Mouse (Mus musculus): ENCODE measurements around the gene Ube2j2.

- TF ChIP-seq CTCF (IDR thresholded peaks at IDR 0.05; ENCODE audit: insufficient read depth, low read depth, low read length), result no peak
- TF ChIP-seq POLR2A (IDR thresholded peaks at IDR 0.05; ENCODE audit: insufficient read depth, low read depth, low read length), result no peak
These were observed 38.0 kb upstream of the Ube2j2 start for GRCm38 (mm10) chr4:155905634-155906033.
